Mouse (Mus musculus): Measurements from ENCODE around the gene Cdt1. TPM values are rescaled to one million over a fixed set of nuclear protein-coding genes. Genes with fewer than 3 reads are reported as not detected.

Cdt1 gene
- 79.5 TPM for polyA plus RNA-seq (2012; fragmentation: generic; extraction: Trizol)
- long read RNA-seq, experiment 1, transcript Cdt1-201 (10 exons, 2,189 nt) = major isoform, 35 of 40 reads
- long read RNA-seq, experiment 1, partial matches to known transcripts = 5 of 40 reads
- long read RNA-seq, experiment 1, other reads (novel, unspliced or antisense) = 0 of 40 reads
- long read RNA-seq, experiment 2, transcript Cdt1-201 (10 exons, 2,189 nt) = major isoform, 392 of 423 reads
- long read RNA-seq, experiment 2, partial matches to known transcripts = 17 of 423 reads
- long read RNA-seq, experiment 2, other reads (novel, unspliced or antisense) = 14 of 423 reads

DNA sequence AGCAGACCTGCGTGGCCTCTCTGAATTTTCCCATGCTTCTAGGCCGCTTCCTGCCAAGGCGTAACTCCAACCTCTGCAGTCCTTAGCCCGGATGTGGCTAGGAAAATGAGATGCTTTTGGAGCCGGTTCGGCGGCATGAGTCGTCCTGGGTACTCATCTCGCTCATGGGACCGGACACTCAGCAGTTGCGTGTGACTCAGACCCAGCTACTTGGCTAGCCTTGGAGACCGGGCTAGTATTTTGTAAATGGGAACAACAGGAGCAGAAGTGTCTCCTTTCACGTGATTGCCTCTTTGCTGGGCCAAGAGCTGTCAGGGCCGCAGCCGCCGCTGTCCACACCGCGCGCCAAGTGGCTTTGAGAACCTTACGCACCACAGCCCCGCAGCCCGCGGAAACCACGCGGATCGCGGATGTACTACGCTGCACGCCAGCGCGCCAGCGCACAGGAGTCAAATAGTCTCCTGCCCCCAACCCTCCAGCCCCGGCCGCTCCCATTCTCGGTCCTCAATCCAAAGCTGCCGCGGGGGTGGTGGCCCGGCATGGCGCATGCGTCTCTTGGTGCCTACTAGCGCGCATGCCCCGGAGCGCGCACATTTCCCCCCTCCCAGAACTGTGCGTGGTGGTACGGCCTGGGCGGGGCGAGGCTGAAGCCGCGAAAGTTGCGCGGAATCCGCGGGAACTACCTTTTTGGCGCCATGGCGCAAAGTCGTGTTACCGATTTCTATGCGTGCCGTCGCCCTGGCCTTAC lies at the start of gene Cdt1:
Cdt1 (plus strand) TSS at position 655 of the 748 bp plus-strand sequence.
- TF ChIP-seq MAX (IDR thresholded peaks at IDR 0.05) (peak; percentile 53), CTCF (IDR thresholded peaks at IDR 0.05; ENCODE audit: control insufficient read depth, insufficient read depth, insufficient read length) (no peak), CEBPB (IDR thresholded peaks at IDR 0.05; ENCODE audit: low read depth) (no peak), MYOG (IDR thresholded peaks at IDR 0.05; ENCODE audit: control insufficient read depth, extremely low read depth, insufficient read length) (no peak), MYOD1 (IDR thresholded peaks at IDR 0.05; ENCODE audit: control insufficient read depth, insufficient read length, low read depth) (peak; percentile 27), USF1 (IDR thresholded peaks at IDR 0.05; ENCODE audit: low read depth) (peak; percentile 10), FOSL1 (IDR thresholded peaks at IDR 0.05; ENCODE audit: insufficient read depth, low read length, poor library complexity, severe bottlenecking) (no peak)
- Histone ChIP-seq H3K36me3 (ENCODE audit: control insufficient read depth, insufficient read depth) (peaks cover 34% of the 10 kb centered on the region), H3K79me3 (ENCODE audit: low read depth) (peaks cover 31% of the 10 kb centered on the region), H3ac (ENCODE audit: control insufficient read depth, insufficient read length, low read depth) (peak within 1 kb of the TSS; percentile 94), H3K27me3 (ENCODE audit: control insufficient read depth, insufficient read depth, insufficient read length) (no peaks in the 10 kb centered on the region), H3K79me2 (ENCODE audit: control insufficient read depth, insufficient read depth) (peaks cover 53% of the 10 kb centered on the region), H3K4me3 (ENCODE audit: insufficient read depth, poor library complexity, severe bottlenecking) (peak within 1 kb of the TSS; percentile 95)

DNA sequence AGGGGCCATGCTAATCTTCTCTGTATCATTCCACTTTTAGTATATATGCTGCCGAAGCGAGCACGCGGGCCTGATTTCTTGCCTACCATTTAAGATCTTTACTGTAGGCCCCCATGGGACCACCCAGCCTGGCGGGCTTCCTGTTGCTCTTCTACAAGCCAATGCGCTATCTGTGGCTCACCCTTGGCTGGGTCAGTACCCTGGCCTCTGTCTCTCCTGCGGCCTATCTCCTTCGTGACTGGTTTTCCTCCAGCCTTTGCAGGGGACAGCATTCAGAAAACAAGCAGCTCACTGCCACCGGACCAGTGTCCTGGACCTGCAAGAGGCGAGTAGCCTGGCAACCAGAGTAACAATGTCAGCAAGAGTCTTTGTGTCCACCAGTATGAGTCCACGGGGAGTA lies 47.2 kb upstream of the Cdt1 start:
- H3K79me3 ChIP-seq (ENCODE audit: low read depth) = peaks cover 37% of the 10 kb centered on the region
- H3K27me3 ChIP-seq (ENCODE audit: control insufficient read depth, insufficient read depth, insufficient read length) = no peaks in the 10 kb centered on the region
- H3K79me2 ChIP-seq (ENCODE audit: control insufficient read depth, insufficient read depth) = peaks cover 88% of the 10 kb centered on the region
- TF ChIP-seq MAX (IDR thresholded peaks at IDR 0.05) (no peak), CEBPB (IDR thresholded peaks at IDR 0.05; ENCODE audit: low read depth) (no peak)
- no peaks in the 10 kb centered on the region for H3K36me3 ChIP-seq (ENCODE audit: control insufficient read depth, insufficient read depth)
- H3K4me3 ChIP-seq (ENCODE audit: insufficient read depth, poor library complexity, severe bottlenecking) = no peak overlapping the region
- no peak overlapping the region for H3ac ChIP-seq (ENCODE audit: control insufficient read depth, insufficient read length, low read depth)

DNA sequence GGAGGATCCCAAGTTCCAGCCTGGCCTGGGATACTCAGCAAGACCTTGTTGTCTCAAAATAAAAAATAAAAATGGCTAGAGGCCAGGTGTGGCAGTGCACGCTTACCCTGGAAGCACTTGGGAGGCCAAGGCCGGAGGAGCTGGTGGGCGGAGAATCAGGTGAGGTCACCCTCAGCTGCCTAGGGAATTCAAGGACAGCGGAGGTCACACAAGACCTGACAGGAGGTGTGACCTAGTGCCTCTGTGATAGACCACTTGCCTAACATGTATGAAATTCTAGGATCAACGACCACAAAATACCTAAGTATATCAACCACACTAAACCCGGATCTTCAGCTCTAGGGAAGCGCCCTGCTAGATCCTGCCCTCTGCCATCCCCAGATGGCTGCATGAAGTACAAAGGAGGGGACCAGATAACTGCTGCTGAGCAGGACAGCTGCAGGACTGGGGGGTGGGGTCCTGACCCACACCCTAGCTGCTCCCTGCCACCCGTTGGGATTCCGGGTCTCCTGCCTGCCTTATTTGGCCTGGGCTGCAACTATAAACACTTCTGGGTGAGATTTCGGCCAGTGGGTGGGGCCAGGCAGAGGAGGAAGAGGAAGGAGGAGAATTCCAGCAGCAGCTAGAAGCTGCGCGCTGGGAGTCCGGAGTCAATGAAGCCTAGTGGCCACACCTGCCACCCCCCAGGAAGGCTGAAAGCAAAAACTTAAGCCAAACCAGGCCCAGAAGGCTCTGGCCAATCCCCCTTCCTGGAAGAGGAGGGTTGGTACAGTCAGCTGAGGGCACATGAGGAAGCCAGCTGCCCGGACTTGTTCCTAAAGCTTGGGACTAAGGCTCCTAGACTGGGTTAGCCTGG lies 44.8 kb upstream of the Cdt1 start:
- TF ChIP-seq FOSL1 (IDR thresholded peaks at IDR 0.05; ENCODE audit: insufficient read depth, low read length, poor library complexity, severe bottlenecking) (no peak), MYOD1 (IDR thresholded peaks at IDR 0.05; ENCODE audit: control insufficient read depth, insufficient read length, low read depth) (peak; percentile 12)
- Histone ChIP-seq H3K36me3 (ENCODE audit: control insufficient read depth, insufficient read depth) (peaks cover 1% of the 10 kb centered on the region), H3K79me2 (ENCODE audit: control insufficient read depth, insufficient read depth) (peaks cover 99% of the 10 kb centered on the region), H3K4me3 (ENCODE audit: insufficient read depth, poor library complexity, severe bottlenecking) (no peak overlapping the region), H3ac (ENCODE audit: control insufficient read depth, insufficient read length, low read depth) (no peak overlapping the region), H3K79me3 (ENCODE audit: low read depth) (peaks cover 55% of the 10 kb centered on the region), H3K27me3 (ENCODE audit: control insufficient read depth, insufficient read depth, insufficient read length) (no peaks in the 10 kb centered on the region)

DNA sequence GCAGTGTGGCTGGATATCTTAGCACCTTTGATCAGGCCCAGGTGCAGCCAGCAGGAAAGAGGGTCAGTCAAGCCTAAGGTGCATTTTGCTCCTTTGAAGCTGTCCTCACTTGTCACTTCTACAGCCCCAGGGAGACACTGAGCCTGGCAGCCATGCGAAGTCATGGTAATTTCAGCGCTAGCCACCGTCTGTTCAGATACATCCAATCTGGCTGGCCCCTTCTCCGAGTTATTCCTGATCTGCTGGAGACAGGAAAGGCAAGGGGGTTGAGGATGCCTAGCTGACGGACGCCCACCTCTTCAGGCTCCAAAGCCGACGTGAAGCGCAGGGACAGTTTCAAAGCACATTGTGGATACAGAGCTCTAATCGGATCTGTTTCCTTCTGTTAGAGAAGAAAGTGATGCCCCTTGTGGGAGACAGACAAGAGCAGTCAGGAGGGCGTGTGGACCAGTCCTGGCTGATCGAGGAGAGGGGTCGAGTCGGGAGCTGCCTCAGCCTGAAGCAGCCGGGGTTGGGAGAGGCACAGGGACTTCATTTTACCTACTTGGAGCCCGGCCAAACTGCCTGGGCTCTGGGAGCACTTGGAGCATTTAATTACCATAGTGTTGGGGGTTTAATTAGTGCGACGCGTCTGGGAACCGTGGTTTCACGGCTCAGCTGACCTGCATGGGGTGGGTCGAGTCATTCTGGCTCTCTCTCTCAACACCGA lies 44.0 kb upstream of the Cdt1 start:
- Histone ChIP-seq H3K79me3 (ENCODE audit: low read depth) (peaks cover 61% of the 10 kb centered on the region), H3K4me3 (ENCODE audit: insufficient read depth, poor library complexity, severe bottlenecking) (no peak overlapping the region), H3ac (ENCODE audit: control insufficient read depth, insufficient read length, low read depth) (no peak overlapping the region), H3K36me3 (ENCODE audit: control insufficient read depth, insufficient read depth) (peaks cover 3% of the 10 kb centered on the region), H3K27me3 (ENCODE audit: control insufficient read depth, insufficient read depth, insufficient read length) (no peaks in the 10 kb centered on the region), H3K79me2 (ENCODE audit: control insufficient read depth, insufficient read depth) (peaks cover 99% of the 10 kb centered on the region)
- no peak for TF ChIP-seq CEBPB (IDR thresholded peaks at IDR 0.05; ENCODE audit: low read depth)
- no peak for TF ChIP-seq CTCF (IDR thresholded peaks at IDR 0.05; ENCODE audit: control insufficient read depth, insufficient read depth, insufficient read length)
- TF ChIP-seq USF1 (IDR thresholded peaks at IDR 0.05; ENCODE audit: low read depth) = no peak
- no peak for TF ChIP-seq MAX (IDR thresholded peaks at IDR 0.05)
- TF ChIP-seq MYOG (IDR thresholded peaks at IDR 0.05; ENCODE audit: control insufficient read depth, extremely low read depth, insufficient read length) = no peak
- TF ChIP-seq MYOD1 (IDR thresholded peaks at IDR 0.05; ENCODE audit: control insufficient read depth, insufficient read length, low read depth) = no peak
- no peak for TF ChIP-seq FOSL1 (IDR thresholded peaks at IDR 0.05; ENCODE audit: insufficient read depth, low read length, poor library complexity, severe bottlenecking)

DNA sequence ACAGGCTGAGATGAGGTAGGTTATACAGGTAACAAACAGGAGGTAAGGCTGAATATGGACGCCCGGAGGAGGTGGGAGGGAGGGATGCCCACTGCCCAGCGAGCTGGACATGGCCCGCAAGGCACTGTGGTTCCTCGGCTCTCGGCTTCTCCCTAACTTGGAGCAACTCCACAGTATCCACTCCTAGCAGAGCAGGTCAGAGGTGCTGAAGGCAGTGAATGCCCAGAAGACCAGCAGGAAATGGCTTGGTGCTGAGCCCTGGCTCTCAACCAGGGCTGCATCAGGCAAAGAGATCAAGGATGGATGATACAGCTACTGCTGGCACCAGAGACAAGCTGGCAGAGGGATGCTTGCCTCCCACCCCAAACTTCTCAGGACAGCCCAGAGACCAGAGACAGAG lies 43.3 kb upstream of the Cdt1 start:
- H3K36me3 ChIP-seq (ENCODE audit: control insufficient read depth, insufficient read depth) = peaks cover 3% of the 10 kb centered on the region
- peaks cover 100% of the 10 kb centered on the region for H3K79me2 ChIP-seq (ENCODE audit: control insufficient read depth, insufficient read depth)
- TF ChIP-seq CTCF (IDR thresholded peaks at IDR 0.05; ENCODE audit: control insufficient read depth, insufficient read depth, insufficient read length) (no peak), MYOD1 (IDR thresholded peaks at IDR 0.05; ENCODE audit: control insufficient read depth, insufficient read length, low read depth) (no peak), FOSL1 (IDR thresholded peaks at IDR 0.05; ENCODE audit: insufficient read depth, low read length, poor library complexity, severe bottlenecking) (no peak), USF1 (IDR thresholded peaks at IDR 0.05; ENCODE audit: low read depth) (no peak), CEBPB (IDR thresholded peaks at IDR 0.05; ENCODE audit: low read depth) (no peak), MAX (IDR thresholded peaks at IDR 0.05) (no peak), MYOG (IDR thresholded peaks at IDR 0.05; ENCODE audit: control insufficient read depth, extremely low read depth, insufficient read length) (no peak)
- no peaks in the 10 kb centered on the region for H3K27me3 ChIP-seq (ENCODE audit: control insufficient read depth, insufficient read depth, insufficient read length)
- no peak overlapping the region for H3ac ChIP-seq (ENCODE audit: control insufficient read depth, insufficient read length, low read depth)
- no peak overlapping the region for H3K4me3 ChIP-seq (ENCODE audit: insufficient read depth, poor library complexity, severe bottlenecking)
- H3K79me3 ChIP-seq (ENCODE audit: low read depth) = peaks cover 66% of the 10 kb centered on the region

All from C2C12 (cell line).